Mouse (Mus musculus) C2C12 (cell line): ENCODE measurements around the gene Scnm1.

Experiments used
- CTCF ChIP-seq: IDR thresholded peaks from one replicate; pipeline ENCODE4 v1.5.1; 2011; ENCODE audit not compliant: control insufficient read depth, insufficient read depth, insufficient read length
- MYOD1 ChIP-seq: IDR thresholded peaks from one replicate; pipeline ENCODE4 v1.6.1; 2011; ENCODE audit warnings: low read depth; ENCODE audit not compliant: control insufficient read depth, insufficient read length

GRCm38 (mm10) chr3:95179890-95180289 lies 46.1 kb upstream of the Scnm1 start:
- no peak for TF ChIP-seq CTCF
- no peak for TF ChIP-seq MYOD1
